Mouse (Mus musculus): ENCODE results near the gene Gm4565.
"Not testable (repeated sequence)": the region's sequence is repeated elsewhere in the genome, so short reads cannot be mapped to it uniquely, and the experiment has no call there.

Gm4565 gene

DNA sequence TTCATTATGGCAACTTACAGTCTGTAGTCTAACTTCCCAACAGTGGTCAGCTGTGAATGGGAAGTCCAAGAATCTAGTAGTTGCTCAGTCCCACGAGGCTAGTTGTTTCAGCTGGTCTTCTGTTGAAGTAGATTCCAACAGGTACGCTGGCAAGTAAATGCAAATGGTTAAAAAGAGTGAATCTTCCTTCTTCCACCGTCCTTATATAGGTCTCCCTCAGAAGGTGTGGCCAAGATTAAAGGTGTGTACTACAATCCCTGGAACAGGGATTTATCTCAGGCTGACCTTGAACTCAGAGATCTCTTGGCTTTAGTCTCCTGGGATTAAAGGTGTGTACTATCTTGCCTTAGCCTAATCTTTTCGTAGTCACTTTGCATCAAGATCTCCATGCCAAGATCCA, at the start of gene Gm4565:
Gene Gm4565, minus strand, starts transcription at position 101 of the 400 bp plus-strand sequence.
- not testable (repeated sequence) for DNase-seq (ENCODE audit: low read depth)

DNA sequence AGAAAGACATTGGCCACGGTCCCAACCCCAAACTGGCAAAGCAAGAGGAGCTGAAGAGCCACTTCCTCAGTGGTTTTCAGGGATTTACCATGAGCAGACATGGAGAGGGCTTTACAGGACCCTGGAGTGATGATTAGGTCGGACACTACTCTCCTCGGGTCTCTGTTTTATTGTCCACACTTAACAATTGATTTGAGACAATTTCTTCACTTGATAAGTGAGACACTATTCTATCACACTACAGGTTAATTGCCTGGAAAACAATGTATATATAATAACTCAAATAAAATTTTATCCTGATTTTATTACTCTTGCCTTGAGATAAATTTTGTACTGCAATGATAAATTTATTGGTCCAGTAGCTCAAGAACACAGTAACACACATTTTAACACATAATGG, 22.7 kb downstream of the Gm4565 start, which contains the start of gene Gm4201:
Gene Gm4201, minus strand, starts transcription at position 101 of the 400 bp plus-strand sequence.
- not testable (repeated sequence) for DNase-seq (ENCODE audit: low read depth)

DNA sequence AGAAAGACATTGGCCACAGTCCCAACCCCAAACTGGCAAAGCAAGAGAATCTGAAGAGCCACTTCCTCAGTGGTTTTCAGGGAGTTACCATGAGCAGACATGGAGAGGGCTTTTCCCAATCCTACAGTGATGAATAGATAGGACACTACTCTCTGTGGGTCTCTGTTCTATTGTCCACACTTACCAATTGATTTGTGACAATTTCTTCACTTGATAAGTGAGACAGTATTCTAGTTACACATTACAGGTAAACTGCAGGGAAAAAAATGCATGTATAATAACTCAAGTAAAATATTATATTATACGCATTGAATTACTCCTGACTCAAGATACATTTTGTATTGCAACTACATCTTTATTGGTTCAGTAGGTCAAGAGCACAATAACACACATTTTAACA, 53.1 kb downstream of the Gm4565 start, which contains the start of gene Gm8677:
Gene Gm8677, minus strand, starts transcription at position 101 of the 400 bp plus-strand sequence.
- DNase-seq (ENCODE audit: low read depth) = not testable (repeated sequence)
